Comparison of ENCODE assay signal across 9 mouse cellular contexts in the genomic region with DNA sequence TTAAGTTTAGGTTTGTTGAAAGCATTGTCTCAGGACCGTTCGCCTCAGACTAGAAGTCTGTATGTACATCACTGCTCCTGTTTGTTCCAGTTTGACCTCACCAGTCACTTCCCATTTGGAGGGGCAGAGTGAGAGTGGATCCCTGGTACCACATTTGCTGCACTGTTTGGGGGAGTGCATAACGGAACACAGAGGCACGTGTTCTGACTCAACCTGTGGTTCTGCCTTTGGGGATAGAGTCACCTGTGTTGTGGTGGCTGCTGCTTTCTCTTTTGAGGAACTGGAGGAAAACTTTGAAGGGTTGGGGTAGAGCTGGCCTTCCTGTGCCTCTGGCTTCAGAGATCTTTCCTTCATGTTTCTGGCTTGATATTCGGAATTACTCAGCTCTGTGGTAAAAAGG. TPM values are rescaled to one million over a fixed set of nuclear protein-coding genes. Genes with fewer than 3 reads are reported as not detected.
DNase-seq lines count a peak whose midpoint lies in the region; ATAC-seq and TF ChIP-seq lines count a peak whose summit lies in the region.
"Had no signal": no experiment of that assay in that cellular context is flagged by ENCODE, and none has a peak within 500 bp of the region (broad histone marks: within the 10 kb centered on the region; RNA-seq: fewer than 3 reads in every experiment).

No protein-coding gene starts in this region.

- 74% methylated on average over 5 of the region's 5 CpGs for WGBS in lung, embryonic 15.5 days
- 77% methylated on average over 5 of the region's 5 CpGs for WGBS in lung, postnatal 0 days
- 59% methylated on average over 5 of the region's 5 CpGs for WGBS in forebrain, embryonic 14.5 days
- 62% methylated on average over 5 of the region's 5 CpGs for WGBS in limb, embryonic 13.5 days
- WGBS in stomach, embryonic 14.5 days, result 56% methylated on average over 5 of the region's 5 CpGs

- TF ChIP-seq EP300 in lung, postnatal 0 days (IDR thresholded peaks at IDR 0.05), result no peak

- no peak for DNase-seq in lung, postnatal 0 days (ENCODE audit: low spot score)
- DNase-seq in forebrain, embryonic 14.5 days (ENCODE audit: low spot score), result no peak
- DNase-seq in cerebellum, adult 8-10 months, result no peak
- no peak for DNase-seq in left cerebral cortex, adult 8-10 months (ENCODE audit: low spot score in 2 of 2)
- DNase-seq in lung, postnatal 36 days, result no peak

- H3K4me2 ChIP-seq in lung, embryonic 15.5 days, result peak overlapping the region; percentile 95
- no peak overlapping the region for H3K4me2 ChIP-seq in lung, postnatal 0 days (replicated peaks; ENCODE audit: low read depth, low read length)
- H3K4me2 ChIP-seq in forebrain, embryonic 14.5 days (ENCODE audit: low read length), result peak overlapping the region; percentile 77
- H3K4me2 ChIP-seq in limb, embryonic 13.5 days (replicated peaks), result peak overlapping the region; percentile 96
- peak overlapping the region; percentile 90 for H3K4me2 ChIP-seq in stomach, embryonic 14.5 days (replicated peaks; ENCODE audit: low read depth, low read length)

- ATAC-seq in lung, embryonic 15.5 days (ENCODE audit: borderline replicate concordance, extremely low read depth, low FRiP score, low TSS enrichment), result no peak
- ATAC-seq in lung, postnatal 0 days, result no peak
- no peak for ATAC-seq in forebrain, embryonic 14.5 days
- ATAC-seq in limb, embryonic 13.5 days (ENCODE audit: low FRiP score, low read depth), result no peak
- no peak for ATAC-seq in stomach, embryonic 14.5 days (ENCODE audit: insufficient number of reproducible peaks, insufficient read depth, low FRiP score, low read depth)
- ATAC-seq: Patski had no signal

- peak overlapping the region; percentile 86 for H3K4me3 ChIP-seq in lung, embryonic 15.5 days
- H3K4me3 ChIP-seq in lung, postnatal 0 days (ENCODE audit: low read depth, low read length), result no peak overlapping the region
- peak overlapping the region; percentile 78 for H3K4me3 ChIP-seq in forebrain, embryonic 14.5 days (ENCODE audit: low read depth, low read length)
- peak overlapping the region; percentile 83 for H3K4me3 ChIP-seq in limb, embryonic 13.5 days
- H3K4me3 ChIP-seq in stomach, embryonic 14.5 days (ENCODE audit: low read depth, low read length), result no peak overlapping the region; the same call in 1 of the 2 replicates

- no peak overlapping the region for H3K27ac ChIP-seq in lung, embryonic 15.5 days
- no peak overlapping the region for H3K27ac ChIP-seq in lung, postnatal 0 days (ENCODE audit: low read length)
- no peak overlapping the region for H3K27ac ChIP-seq in forebrain, embryonic 14.5 days (ENCODE audit: low read depth, low read length)
- no peak overlapping the region for H3K27ac ChIP-seq in limb, embryonic 13.5 days
- no peak overlapping the region for H3K27ac ChIP-seq in stomach, embryonic 14.5 days (ENCODE audit: low read length)

- no peak overlapping the region for H3K9ac ChIP-seq in lung, embryonic 15.5 days
- H3K9ac ChIP-seq in lung, postnatal 0 days (replicated peaks; ENCODE audit: low read depth), result no peak overlapping the region
- peak overlapping the region; percentile 100 for H3K9ac ChIP-seq in forebrain, embryonic 14.5 days (ENCODE audit: low read length)
- H3K9ac ChIP-seq in limb, embryonic 13.5 days, result peak overlapping the region; percentile 97; the same call in 1 of the 2 replicates
- H3K9ac ChIP-seq in stomach, embryonic 14.5 days (replicated peaks; ENCODE audit: low read depth, low read length), result no peak overlapping the region

- no peak for TF ChIP-seq CTCF in lung, postnatal 0 days (IDR thresholded peaks at IDR 0.05)

- no peaks in the 10 kb centered on the region for H3K9me3 ChIP-seq in lung, embryonic 15.5 days
- no peaks in the 10 kb centered on the region for H3K9me3 ChIP-seq in lung, postnatal 0 days (ENCODE audit: low read length)
- no peaks in the 10 kb centered on the region for H3K9me3 ChIP-seq in forebrain, embryonic 14.5 days (replicated peaks; ENCODE audit: control insufficient read depth, low read length)
- H3K9me3 ChIP-seq in limb, embryonic 13.5 days, result no peaks in the 10 kb centered on the region
- no peaks in the 10 kb centered on the region for H3K9me3 ChIP-seq in stomach, embryonic 14.5 days (ENCODE audit: control insufficient read depth, low read depth, low read length)

- H3K27me3 ChIP-seq in lung, embryonic 15.5 days, result no peaks in the 10 kb centered on the region
- no peaks in the 10 kb centered on the region for H3K27me3 ChIP-seq in lung, postnatal 0 days (replicated peaks; ENCODE audit: insufficient read depth, low read length)
- H3K27me3 ChIP-seq in forebrain, embryonic 14.5 days (replicated peaks; ENCODE audit: control insufficient read depth, insufficient read depth, low read length), result no peaks in the 10 kb centered on the region
- no peaks in the 10 kb centered on the region for H3K27me3 ChIP-seq in limb, embryonic 13.5 days
- H3K27me3 ChIP-seq in stomach, embryonic 14.5 days (ENCODE audit: control insufficient read depth, insufficient read depth, low read length), result no peaks in the 10 kb centered on the region
- H3K27me3 ChIP-seq: Patski had no signal

- no peaks in the 10 kb centered on the region for H3K36me3 ChIP-seq in lung, embryonic 15.5 days
- H3K36me3 ChIP-seq in lung, postnatal 0 days (ENCODE audit: insufficient read depth, low read length), result no peaks in the 10 kb centered on the region
- peaks cover 16% of the 10 kb centered on the region; the same call in 1 of the 2 replicates for H3K36me3 ChIP-seq in forebrain, embryonic 14.5 days (ENCODE audit: control insufficient read depth, insufficient read depth, low read length)
- H3K36me3 ChIP-seq in limb, embryonic 13.5 days, result 0 out of 2 replicates have a peak, but pooled peaks cover 7% of the 10 kb centered on the region
- H3K36me3 ChIP-seq in stomach, embryonic 14.5 days (ENCODE audit: control insufficient read depth, insufficient read depth, low read length), result no peaks in the 10 kb centered on the region

- H3K4me1 ChIP-seq in lung, embryonic 15.5 days, result peaks cover 26% of the 10 kb centered on the region
- H3K4me1 ChIP-seq in lung, postnatal 0 days (ENCODE audit: insufficient read depth, low read depth, low read length), result peaks cover 8% of the 10 kb centered on the region; the same call in 1 of the 2 replicates
- peaks cover 18% of the 10 kb centered on the region for H3K4me1 ChIP-seq in forebrain, embryonic 14.5 days (ENCODE audit: control insufficient read depth, insufficient read depth, low read length)
- peaks cover 50% of the 10 kb centered on the region for H3K4me1 ChIP-seq in limb, embryonic 13.5 days
- H3K4me1 ChIP-seq in stomach, embryonic 14.5 days (ENCODE audit: control insufficient read depth, insufficient read depth, low read length), result peaks cover 12% of the 10 kb centered on the region; the same call in 1 of the 2 replicates

RNA-seq across cellular contexts. Expression of a gene that starts 2.2 kb away (rescaled TPM):
- polyA plus RNA-seq in lung, embryonic 15.5 days (2015; fragmentation: Nextera tagmentation; extraction: Ambion mirVana), result 14.1 and 18.8 TPM in 2 replicates
- polyA plus RNA-seq in lung, postnatal 0 days (2015; fragmentation: Nextera tagmentation; extraction: Ambion mirVana), result 15.6 TPM in 2 replicates
- polyA plus RNA-seq in forebrain, embryonic 14.5 days (2014; fragmentation: Nextera tagmentation; extraction: Ambion mirVana), result 25.9 and 27.5 TPM in 2 replicates
- 23.1 and 26.3 TPM in 2 replicates for polyA plus RNA-seq in limb, embryonic 13.5 days (2015; fragmentation: Nextera tagmentation; extraction: Ambion mirVana)
- 24.2 and 29.4 TPM in 2 replicates for polyA plus RNA-seq in stomach, embryonic 14.5 days (2014; fragmentation: Nextera tagmentation; extraction: Ambion mirVana)
- total RNA-seq in left cerebral cortex, adult 8-10 months (2022), result 10 to 100 TPM; 14.9 to 18.4 (median 16.7) TPM

RNA-seq across cellular contexts. Expression of a gene that starts 38.7 kb away (rescaled TPM):
- polyA plus RNA-seq in lung, embryonic 15.5 days (2015; fragmentation: Nextera tagmentation; extraction: Ambion mirVana), result 0.10 TPM in 1 of 2 replicates, not detected in the other
- polyA plus RNA-seq in lung, postnatal 0 days (2015; fragmentation: Nextera tagmentation; extraction: Ambion mirVana), result 0.17 TPM in 1 of 2 replicates, not detected in the other
- polyA plus RNA-seq in forebrain, embryonic 14.5 days (2014; fragmentation: Nextera tagmentation; extraction: Ambion mirVana), result not detected in 2 replicates
- 0.09 TPM in 1 of 2 replicates, not detected in the other for polyA plus RNA-seq in limb, embryonic 13.5 days (2015; fragmentation: Nextera tagmentation; extraction: Ambion mirVana)
- not detected in 2 replicates for polyA plus RNA-seq in stomach, embryonic 14.5 days (2014; fragmentation: Nextera tagmentation; extraction: Ambion mirVana)
- not detected for total RNA-seq in left cerebral cortex, adult 8-10 months (2022)

RNA-seq across cellular contexts. Expression of a gene that starts 40.7 kb away (rescaled TPM):
- 27.3 and 29.2 TPM in 2 replicates for polyA plus RNA-seq in lung, embryonic 15.5 days (2015; fragmentation: Nextera tagmentation; extraction: Ambion mirVana)
- polyA plus RNA-seq in lung, postnatal 0 days (2015; fragmentation: Nextera tagmentation; extraction: Ambion mirVana), result 6.9 and 7.4 TPM in 2 replicates
- polyA plus RNA-seq in forebrain, embryonic 14.5 days (2014; fragmentation: Nextera tagmentation; extraction: Ambion mirVana), result 54.2 and 64.7 TPM in 2 replicates
- polyA plus RNA-seq in limb, embryonic 13.5 days (2015; fragmentation: Nextera tagmentation; extraction: Ambion mirVana), result 40.7 and 42.3 TPM in 2 replicates
- polyA plus RNA-seq in stomach, embryonic 14.5 days (2014; fragmentation: Nextera tagmentation; extraction: Ambion mirVana), result 29.0 and 31.1 TPM in 2 replicates
- total RNA-seq in left cerebral cortex, adult 8-10 months (2022), result 10 to 100 TPM; 17.9 to 21.2 (median 19.4) TPM

RNA-seq across cellular contexts. Expression of a gene that starts 46.9 kb away (rescaled TPM):
- polyA plus RNA-seq in lung, embryonic 15.5 days (2015; fragmentation: Nextera tagmentation; extraction: Ambion mirVana), result 4.3 and 4.9 TPM in 2 replicates
- 2.0 and 2.2 TPM in 2 replicates for polyA plus RNA-seq in lung, postnatal 0 days (2015; fragmentation: Nextera tagmentation; extraction: Ambion mirVana)
- 2.4 and 4.1 TPM in 2 replicates for polyA plus RNA-seq in forebrain, embryonic 14.5 days (2014; fragmentation: Nextera tagmentation; extraction: Ambion mirVana)
- 6.2 and 6.4 TPM in 2 replicates for polyA plus RNA-seq in limb, embryonic 13.5 days (2015; fragmentation: Nextera tagmentation; extraction: Ambion mirVana)
- polyA plus RNA-seq in stomach, embryonic 14.5 days (2014; fragmentation: Nextera tagmentation; extraction: Ambion mirVana), result 5.0 and 5.2 TPM in 2 replicates
- 1 to 10 TPM; 5.6 to 6.2 (median 5.8) TPM for total RNA-seq in left cerebral cortex, adult 8-10 months (2022)

Comparison
In these comparisons a context has a peak if more than half of its experiments do, and no peak if none do; other contexts are left out.
1. H3K4me3 ChIP-seq: peak in lung, embryonic 15.5 days (single experiment), forebrain, embryonic 14.5 days (single experiment) and limb, embryonic 13.5 days (single experiment); none in lung, postnatal 0 days (single experiment) and stomach, embryonic 14.5 days (single experiment).
2. H3K9ac ChIP-seq: peak in forebrain, embryonic 14.5 days (single experiment) and limb, embryonic 13.5 days (single experiment); none in lung, embryonic 15.5 days (single experiment), lung, postnatal 0 days (single experiment) and stomach, embryonic 14.5 days (single experiment).